Mouse (Mus musculus): Measurements from ENCODE around the gene Yipf4. TPM values are rescaled to one million over a fixed set of nuclear protein-coding genes. Genes with fewer than 3 reads are reported as not detected.

Gene Yipf4
- polyA plus RNA-seq, 1 experiment from 2014 or later: 82.8 TPM

- TF ChIP-seq CTCF (IDR thresholded peaks at IDR 0.05; ENCODE audit: low read depth): no peak
- Histone ChIP-seq H3K9me3 (ENCODE audit: control insufficient read depth) (no peaks in the 10 kb centered on the region), H3K27me3 (replicated peaks; ENCODE audit: control insufficient read depth, insufficient read depth, low read length) (no peaks in the 10 kb centered on the region), H3K9ac (ENCODE audit: low read depth, low read length) (no peak overlapping the region), H3K36me3 (ENCODE audit: control insufficient read depth, insufficient read depth) (no peaks in the 10 kb centered on the region), H3K27ac (ENCODE audit: low read depth, low read length) (no peak overlapping the region), H3K4me3 (ENCODE audit: low read depth, low read length) (no peak overlapping the region), H3K4me1 (replicated peaks; ENCODE audit: control insufficient read depth, insufficient read depth, low read length) (no peaks in the 10 kb centered on the region), H3K4me2 (replicated peaks; ENCODE audit: low read depth) (no peak overlapping the region)
- 87% methylated on average over 14 of the region's 14 CpGs for WGBS
- no peak for ATAC-seq
Measured at GRCm38 (mm10) chr17:74480361-74481069, 8.8 kb upstream of the Yipf4 start.

GRCm38 (mm10) chr17:74489901-74490220, 568 bp downstream of the Yipf4 start:
- no peak for TF ChIP-seq CTCF (IDR thresholded peaks at IDR 0.05; ENCODE audit: low read depth)
- ATAC-seq: no peak
- H3K9ac ChIP-seq (ENCODE audit: low read depth, low read length): peak overlapping the region; percentile 93
- peak overlapping the region; percentile 71 for H3K4me2 ChIP-seq (replicated peaks; ENCODE audit: low read depth)
- WGBS: 2% methylated on average over 12 of the region's 12 CpGs
- peak overlapping the region; percentile 81 for H3K4me3 ChIP-seq (ENCODE audit: low read depth, low read length)
- H3K36me3 ChIP-seq (ENCODE audit: control insufficient read depth, insufficient read depth): peaks cover 13% of the 10 kb centered on the region
- H3K27ac ChIP-seq (ENCODE audit: low read depth, low read length): peak overlapping the region; percentile 98
- 0 out of 2 replicates have a peak, but pooled peaks cover 3% of the 10 kb centered on the region for H3K27me3 ChIP-seq (replicated peaks; ENCODE audit: control insufficient read depth, insufficient read depth, low read length)
- H3K9me3 ChIP-seq (ENCODE audit: control insufficient read depth): no peaks in the 10 kb centered on the region
- H3K4me1 ChIP-seq (replicated peaks; ENCODE audit: control insufficient read depth, insufficient read depth, low read length): 0 out of 2 replicates have a peak, but pooled peaks cover 2% of the 10 kb centered on the region

- 0 out of 2 replicates have a peak, but pooled peaks cover 3% of the 10 kb centered on the region for H3K27me3 ChIP-seq (replicated peaks; ENCODE audit: control insufficient read depth, insufficient read depth, low read length)
- no peak overlapping the region for H3K27ac ChIP-seq (ENCODE audit: low read depth, low read length)
- H3K4me3 ChIP-seq (ENCODE audit: low read depth, low read length): no peak overlapping the region
- 89% methylated on average over 3 of the region's 3 CpGs for WGBS
- ATAC-seq: no peak
- 0 out of 2 replicates have a peak, but pooled peaks cover 2% of the 10 kb centered on the region for H3K4me1 ChIP-seq (replicated peaks; ENCODE audit: control insufficient read depth, insufficient read depth, low read length)
- peaks cover 23% of the 10 kb centered on the region for H3K36me3 ChIP-seq (ENCODE audit: control insufficient read depth, insufficient read depth)
- no peak overlapping the region for H3K4me2 ChIP-seq (replicated peaks; ENCODE audit: low read depth)
- H3K9ac ChIP-seq (ENCODE audit: low read depth, low read length): no peak overlapping the region
- no peaks in the 10 kb centered on the region for H3K9me3 ChIP-seq (ENCODE audit: control insufficient read depth)
- no peak for TF ChIP-seq CTCF (IDR thresholded peaks at IDR 0.05; ENCODE audit: low read depth)
Measured at GRCm38 (mm10) chr17:74491565-74491964, 2.3 kb downstream of the Yipf4 start.

DNA sequence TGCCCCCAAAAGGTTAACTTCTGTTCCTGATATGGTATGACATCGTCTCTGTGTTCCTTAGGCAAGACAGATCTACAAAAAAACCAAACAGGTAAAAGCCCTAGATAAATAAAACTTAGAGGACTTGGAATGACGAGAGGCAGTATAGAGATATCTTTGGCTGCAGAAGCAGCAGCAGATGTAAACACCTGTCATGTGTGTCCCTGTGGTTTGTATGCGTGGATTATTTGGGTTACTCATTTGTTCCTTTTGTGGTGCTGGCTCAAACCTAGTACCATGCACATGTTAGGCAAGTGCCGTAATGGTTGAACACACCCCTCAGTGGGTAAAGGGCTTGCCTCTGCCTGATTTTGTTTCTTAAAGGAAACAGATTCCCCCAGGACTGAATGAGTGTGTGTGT, 10.9 kb downstream of the Yipf4 start:
- Histone ChIP-seq H3K4me3 (ENCODE audit: low read depth, low read length) (no peak overlapping the region), H3K4me1 (replicated peaks; ENCODE audit: control insufficient read depth, insufficient read depth, low read length) (no peaks in the 10 kb centered on the region), H3K36me3 (ENCODE audit: control insufficient read depth, insufficient read depth) (peaks cover 35% of the 10 kb centered on the region), H3K27me3 (replicated peaks; ENCODE audit: control insufficient read depth, insufficient read depth, low read length) (no peaks in the 10 kb centered on the region), H3K9ac (ENCODE audit: low read depth, low read length) (no peak overlapping the region), H3K4me2 (replicated peaks; ENCODE audit: low read depth) (no peak overlapping the region), H3K27ac (ENCODE audit: low read depth, low read length) (no peak overlapping the region), H3K9me3 (ENCODE audit: control insufficient read depth) (no peaks in the 10 kb centered on the region)
- 61% methylated on average over 4 of the region's 4 CpGs for WGBS
- TF ChIP-seq CTCF (IDR thresholded peaks at IDR 0.05; ENCODE audit: low read depth): no peak
- ATAC-seq: no peak

GRCm38 (mm10) chr17:74501085-74501484, 11.8 kb downstream of the Yipf4 start:
- ATAC-seq: no peak
- Histone ChIP-seq H3K9me3 (ENCODE audit: control insufficient read depth) (no peaks in the 10 kb centered on the region), H3K27ac (ENCODE audit: low read depth, low read length) (no peak overlapping the region), H3K4me3 (ENCODE audit: low read depth, low read length) (no peak overlapping the region), H3K9ac (ENCODE audit: low read depth, low read length) (no peak overlapping the region), H3K27me3 (replicated peaks; ENCODE audit: control insufficient read depth, insufficient read depth, low read length) (no peaks in the 10 kb centered on the region), H3K4me1 (replicated peaks; ENCODE audit: control insufficient read depth, insufficient read depth, low read length) (no peaks in the 10 kb centered on the region), H3K36me3 (ENCODE audit: control insufficient read depth, insufficient read depth) (peaks cover 29% of the 10 kb centered on the region), H3K4me2 (replicated peaks; ENCODE audit: low read depth) (no peak overlapping the region)
- TF ChIP-seq CTCF (IDR thresholded peaks at IDR 0.05; ENCODE audit: low read depth): no peak

- TF ChIP-seq CTCF (IDR thresholded peaks at IDR 0.05; ENCODE audit: low read depth): no peak
- no peak overlapping the region for H3K9ac ChIP-seq (ENCODE audit: low read depth, low read length)
- no peaks in the 10 kb centered on the region for H3K36me3 ChIP-seq (ENCODE audit: control insufficient read depth, insufficient read depth)
- H3K27me3 ChIP-seq (replicated peaks; ENCODE audit: control insufficient read depth, insufficient read depth, low read length): no peaks in the 10 kb centered on the region
- H3K27ac ChIP-seq (ENCODE audit: low read depth, low read length): no peak overlapping the region
- ATAC-seq: no peak
- H3K4me2 ChIP-seq (replicated peaks; ENCODE audit: low read depth): no peak overlapping the region
- WGBS: 78% methylated on average over 2 of the region's 2 CpGs
- no peak overlapping the region for H3K4me3 ChIP-seq (ENCODE audit: low read depth, low read length)
- no peaks in the 10 kb centered on the region for H3K4me1 ChIP-seq (replicated peaks; ENCODE audit: control insufficient read depth, insufficient read depth, low read length)
- no peaks in the 10 kb centered on the region for H3K9me3 ChIP-seq (ENCODE audit: control insufficient read depth)
Measured at GRCm38 (mm10) chr17:74507934-74508333, 18.6 kb downstream of the Yipf4 start.

All from intestine, postnatal 0 days (tissue).